Mouse (Mus musculus): ENCODE measurements around the gene Usp47. TPM values are rescaled to one million over a fixed set of nuclear protein-coding genes. Genes with fewer than 3 reads are reported as not detected.

The Usp47 gene
- polyA plus RNA-seq, 1 experiment = 28.7 TPM

GRCm38 (mm10) chr7:112022506-112023149, 676 bp upstream of the Usp47 start:
- Histone ChIP-seq H3K4me3 (peak overlapping the region; percentile 90), H3K79me2 (ENCODE audit: control insufficient read depth, insufficient read depth) (peaks cover 39% of the 10 kb centered on the region), H3K4me2 (ENCODE audit: low read depth) (peak overlapping the region; percentile 98), H3K27me3 (ENCODE audit: control insufficient read depth, insufficient read depth, insufficient read length) (no peaks in the 10 kb centered on the region), H3K36me3 (ENCODE audit: control insufficient read depth, insufficient read depth) (no peaks in the 10 kb centered on the region), H3ac (ENCODE audit: control insufficient read depth, insufficient read length) (peak overlapping the region; percentile 86)
- no peak for TF ChIP-seq CEBPB (IDR thresholded peaks at IDR 0.05; ENCODE audit: insufficient read depth, poor library complexity, severe bottlenecking)
- TF ChIP-seq MYOG (IDR thresholded peaks at IDR 0.05; ENCODE audit: control insufficient read depth in 1 of 3, insufficient read depth in 1 of 3, insufficient read length in 2 of 3, low read depth in 2 of 3) = no peak
- TF ChIP-seq E2F4 (IDR thresholded peaks at IDR 0.05; ENCODE audit: insufficient read depth) = no peak
- no peak for TF ChIP-seq REST (IDR thresholded peaks at IDR 0.05; ENCODE audit: insufficient read depth, insufficient read length)
- no peak for TF ChIP-seq USF1 (IDR thresholded peaks at IDR 0.05; ENCODE audit: low read depth)
- TF ChIP-seq TCF3 (IDR thresholded peaks at IDR 0.05; ENCODE audit: insufficient read length, low read depth) = no peak
- no peak for TF ChIP-seq MAX (IDR thresholded peaks at IDR 0.05; ENCODE audit: low read depth)
- no peak for TF ChIP-seq TCF12 (IDR thresholded peaks at IDR 0.05; ENCODE audit: insufficient read depth, poor library complexity, severe bottlenecking)
- TF ChIP-seq MYOD1 (IDR thresholded peaks at IDR 0.05; ENCODE audit: control insufficient read depth in 1 of 3, insufficient read length in 2 of 3, low read depth in 2 of 3) = no peak
- TF ChIP-seq POLR2AphosphoS2 (IDR thresholded peaks at IDR 0.05; ENCODE audit: insufficient read length, low read depth) = no peak
- no peak for TF ChIP-seq SRF (IDR thresholded peaks at IDR 0.05; ENCODE audit: control insufficient read depth, insufficient read length, low read depth)
- no peak for TF ChIP-seq POLR2A (IDR thresholded peaks at IDR 0.05; ENCODE audit: insufficient read length, low read depth)

- TF ChIP-seq TCF3 (IDR thresholded peaks at IDR 0.05; ENCODE audit: insufficient read length, low read depth) (no peak), USF1 (IDR thresholded peaks at IDR 0.05; ENCODE audit: low read depth) (no peak), MYOG (IDR thresholded peaks at IDR 0.05; ENCODE audit: control insufficient read depth in 1 of 3, insufficient read depth in 1 of 3, insufficient read length in 2 of 3, low read depth in 2 of 3) (peak in 1 of 3 experiments; percentile 31), CEBPB (IDR thresholded peaks at IDR 0.05; ENCODE audit: insufficient read depth, poor library complexity, severe bottlenecking) (no peak), REST (IDR thresholded peaks at IDR 0.05; ENCODE audit: insufficient read depth, insufficient read length) (no peak), MAX (IDR thresholded peaks at IDR 0.05; ENCODE audit: low read depth) (no peak), E2F4 (IDR thresholded peaks at IDR 0.05; ENCODE audit: insufficient read depth) (no peak), POLR2A (IDR thresholded peaks at IDR 0.05; ENCODE audit: insufficient read length, low read depth) (peak; percentile 23), TCF12 (IDR thresholded peaks at IDR 0.05; ENCODE audit: insufficient read depth, poor library complexity, severe bottlenecking) (no peak), SRF (IDR thresholded peaks at IDR 0.05; ENCODE audit: control insufficient read depth, insufficient read length, low read depth) (no peak), POLR2AphosphoS2 (IDR thresholded peaks at IDR 0.05; ENCODE audit: insufficient read length, low read depth) (no peak), MYOD1 (IDR thresholded peaks at IDR 0.05; ENCODE audit: control insufficient read depth in 1 of 3, insufficient read length in 2 of 3, low read depth in 2 of 3) (peak in 1 of 3 experiments; percentile 6)
- H3K27me3 ChIP-seq (ENCODE audit: control insufficient read depth, insufficient read depth, insufficient read length) = no peaks in the 10 kb centered on the region
- peak overlapping the region; percentile 86 for H3ac ChIP-seq (ENCODE audit: control insufficient read depth, insufficient read length)
- no peaks in the 10 kb centered on the region for H3K36me3 ChIP-seq (ENCODE audit: control insufficient read depth, insufficient read depth)
- H3K4me3 ChIP-seq = peak overlapping the region; percentile 90
- peaks cover 51% of the 10 kb centered on the region for H3K79me2 ChIP-seq (ENCODE audit: control insufficient read depth, insufficient read depth)
- peak overlapping the region; percentile 84 for H3K4me2 ChIP-seq (ENCODE audit: low read depth)
Observed at GRCm38 (mm10) chr7:112023601-112024445, 519 bp downstream of the Usp47 start.

GRCm38 (mm10) chr7:112024446-112024730, 1.1 kb downstream of the Usp47 start:
- H3K36me3 ChIP-seq (ENCODE audit: control insufficient read depth, insufficient read depth) = no peaks in the 10 kb centered on the region
- H3K4me2 ChIP-seq (ENCODE audit: low read depth) = peak overlapping the region; percentile 84
- H3K4me3 ChIP-seq = peak overlapping the region; percentile 90
- peaks cover 57% of the 10 kb centered on the region for H3K79me2 ChIP-seq (ENCODE audit: control insufficient read depth, insufficient read depth)
- no peaks in the 10 kb centered on the region for H3K27me3 ChIP-seq (ENCODE audit: control insufficient read depth, insufficient read depth, insufficient read length)
- H3ac ChIP-seq (ENCODE audit: control insufficient read depth, insufficient read length) = peak overlapping the region; percentile 86
- TF ChIP-seq REST (IDR thresholded peaks at IDR 0.05; ENCODE audit: insufficient read depth, insufficient read length) (no peak), E2F4 (IDR thresholded peaks at IDR 0.05; ENCODE audit: insufficient read depth) (no peak), USF1 (IDR thresholded peaks at IDR 0.05; ENCODE audit: low read depth) (no peak), CEBPB (IDR thresholded peaks at IDR 0.05; ENCODE audit: insufficient read depth, poor library complexity, severe bottlenecking) (no peak), POLR2A (IDR thresholded peaks at IDR 0.05; ENCODE audit: insufficient read length, low read depth) (no peak), SRF (IDR thresholded peaks at IDR 0.05; ENCODE audit: control insufficient read depth, insufficient read length, low read depth) (no peak), TCF3 (IDR thresholded peaks at IDR 0.05; ENCODE audit: insufficient read length, low read depth) (no peak), MAX (IDR thresholded peaks at IDR 0.05; ENCODE audit: low read depth) (no peak), TCF12 (IDR thresholded peaks at IDR 0.05; ENCODE audit: insufficient read depth, poor library complexity, severe bottlenecking) (no peak), POLR2AphosphoS2 (IDR thresholded peaks at IDR 0.05; ENCODE audit: insufficient read length, low read depth) (no peak), MYOD1 (IDR thresholded peaks at IDR 0.05; ENCODE audit: control insufficient read depth in 1 of 3, insufficient read length in 2 of 3, low read depth in 2 of 3) (no peak), MYOG (IDR thresholded peaks at IDR 0.05; ENCODE audit: control insufficient read depth in 1 of 3, insufficient read depth in 1 of 3, insufficient read length in 2 of 3, low read depth in 2 of 3) (no peak)

GRCm38 (mm10) chr7:112024856-112025255, 1.6 kb downstream of the Usp47 start:
- no peaks in the 10 kb centered on the region for H3K27me3 ChIP-seq (ENCODE audit: control insufficient read depth, insufficient read depth, insufficient read length)
- peak overlapping the region; percentile 84 for H3K4me2 ChIP-seq (ENCODE audit: low read depth)
- no peak for TF ChIP-seq REST (IDR thresholded peaks at IDR 0.05; ENCODE audit: insufficient read depth, insufficient read length)
- no peak for TF ChIP-seq TCF3 (IDR thresholded peaks at IDR 0.05; ENCODE audit: insufficient read length, low read depth)
- TF ChIP-seq USF1 (IDR thresholded peaks at IDR 0.05; ENCODE audit: low read depth) = no peak
- TF ChIP-seq MYOG (IDR thresholded peaks at IDR 0.05; ENCODE audit: control insufficient read depth in 1 of 3, insufficient read depth in 1 of 3, insufficient read length in 2 of 3, low read depth in 2 of 3) = no peak
- TF ChIP-seq MYOD1 (IDR thresholded peaks at IDR 0.05; ENCODE audit: control insufficient read depth in 1 of 3, insufficient read length in 2 of 3, low read depth in 2 of 3) = no peak
- TF ChIP-seq CEBPB (IDR thresholded peaks at IDR 0.05; ENCODE audit: insufficient read depth, poor library complexity, severe bottlenecking) = no peak
- TF ChIP-seq E2F4 (IDR thresholded peaks at IDR 0.05; ENCODE audit: insufficient read depth) = no peak
- TF ChIP-seq POLR2AphosphoS2 (IDR thresholded peaks at IDR 0.05; ENCODE audit: insufficient read length, low read depth) = no peak
- no peak overlapping the region for H3ac ChIP-seq (ENCODE audit: control insufficient read depth, insufficient read length)
- H3K36me3 ChIP-seq (ENCODE audit: control insufficient read depth, insufficient read depth) = no peaks in the 10 kb centered on the region
- peak overlapping the region; percentile 90 for H3K4me3 ChIP-seq
- H3K79me2 ChIP-seq (ENCODE audit: control insufficient read depth, insufficient read depth) = peaks cover 62% of the 10 kb centered on the region
